Mouse (Mus musculus): ENCODE measurements around the gene Tpm3-rs7.
"Not testable (repeated sequence)": the region's sequence is repeated elsewhere in the genome, so short reads cannot be mapped to it uniquely, and the experiment has no call there.

Tpm3-rs7 gene

GRCm38 (mm10) chr14:113314499-113314898, at the start of gene Tpm3-rs7:
Gene Tpm3-rs7, plus strand, starts transcription at chr14:113314608.
- DNase-seq (ENCODE audit: low spot score) = not testable (repeated sequence)

GRCm38 (mm10) chr14:113317023-113317422, 2.6 kb downstream of the Tpm3-rs7 start:
- no peak for DNase-seq (ENCODE audit: low spot score)

GRCm38 (mm10) chr14:113363361-113363760, 49.0 kb downstream of the Tpm3-rs7 start:
- DNase-seq (ENCODE audit: low spot score) = no peak

All from ovary, postnatal 10 days (tissue).